Mouse (Mus musculus) megakaryocyte, embryonic 14.5 days (primary cell): Measurements from ENCODE around the gene Cnih1.

Experiments
- FLI1 ChIP-seq: IDR thresholded peaks from 2 replicates; pipeline ENCODE4 v1.6.1; 2012; ENCODE audit warnings: low read length, inconsistent platforms, mixed read lengths
- GATA1 ChIP-seq: IDR thresholded peaks from 3 replicates; pipeline ENCODE4 v1.6.1; 2012; ENCODE audit warnings: mixed read lengths, low read length, inconsistent platforms, borderline replicate concordance

DNA sequence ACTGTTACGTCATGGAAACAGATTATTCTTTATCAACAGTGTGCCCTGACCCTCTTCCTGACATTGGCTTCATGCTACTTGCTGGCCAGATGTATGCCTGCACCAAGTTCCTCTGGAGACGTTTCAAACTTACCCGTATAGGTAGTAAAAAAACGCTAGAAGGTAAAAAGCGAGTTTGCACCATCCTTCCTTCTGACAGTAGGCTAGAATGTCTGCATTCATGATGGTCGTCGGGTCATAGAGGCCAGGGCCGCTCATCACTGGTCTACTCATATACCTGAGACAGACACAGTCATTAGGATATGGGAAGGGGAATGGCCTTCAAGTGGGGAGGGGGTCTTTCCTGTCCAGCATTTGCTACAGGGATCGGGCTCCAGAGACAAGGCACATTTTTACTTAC is 9.5 kb downstream of the Cnih1 start:
- no peak for TF ChIP-seq GATA1
- no peak for TF ChIP-seq FLI1
